Mouse (Mus musculus): ENCODE data around the gene Ugcg.
A peak's percentile ranks its signal among the peaks of the same experiment; 100 is the strongest.

Ugcg gene

DNA sequence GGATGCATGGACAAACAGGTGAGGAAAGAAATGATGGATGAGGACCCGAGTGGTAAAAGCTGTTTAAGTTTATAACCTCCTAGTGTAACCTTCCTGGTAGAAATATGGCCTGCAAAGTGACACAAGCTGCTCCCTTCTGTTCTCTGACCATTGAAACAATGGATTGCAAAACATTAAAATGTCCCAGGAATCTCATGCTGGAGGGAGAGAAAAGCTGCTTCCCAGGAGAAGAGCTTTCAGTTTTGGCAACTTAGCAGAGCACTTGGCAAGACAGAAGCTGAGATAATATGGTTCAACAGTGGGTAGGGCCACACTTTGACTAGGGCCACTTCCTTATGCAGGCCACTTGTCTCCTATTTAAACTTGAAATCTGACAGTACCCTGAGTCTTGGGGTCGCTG, 69.7 kb downstream of the Ugcg start:
- no peak for DNase-seq (ENCODE audit: low read depth)

DNA sequence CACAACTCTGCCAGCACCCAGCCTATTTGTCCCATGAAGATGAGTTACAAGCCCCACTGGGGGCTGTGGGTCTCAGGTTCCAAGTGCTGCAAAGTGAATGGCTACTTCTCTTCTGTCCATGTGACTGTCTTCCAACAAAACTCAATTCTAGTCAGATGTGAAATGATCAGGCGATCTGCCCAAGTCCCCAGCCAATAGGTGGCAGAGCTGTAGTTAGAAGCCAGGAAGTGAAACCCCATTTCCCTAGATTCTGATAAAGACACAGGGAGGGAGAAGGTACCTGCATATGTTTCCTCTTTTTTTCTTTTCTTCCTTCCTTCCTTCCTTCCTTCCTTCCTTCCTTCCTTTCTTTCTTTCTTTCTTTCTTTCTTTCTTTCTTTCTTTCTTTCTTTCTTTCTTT, 70.7 kb downstream of the Ugcg start:
- DNase-seq (ENCODE audit: low read depth) = peak; percentile 42

DNA sequence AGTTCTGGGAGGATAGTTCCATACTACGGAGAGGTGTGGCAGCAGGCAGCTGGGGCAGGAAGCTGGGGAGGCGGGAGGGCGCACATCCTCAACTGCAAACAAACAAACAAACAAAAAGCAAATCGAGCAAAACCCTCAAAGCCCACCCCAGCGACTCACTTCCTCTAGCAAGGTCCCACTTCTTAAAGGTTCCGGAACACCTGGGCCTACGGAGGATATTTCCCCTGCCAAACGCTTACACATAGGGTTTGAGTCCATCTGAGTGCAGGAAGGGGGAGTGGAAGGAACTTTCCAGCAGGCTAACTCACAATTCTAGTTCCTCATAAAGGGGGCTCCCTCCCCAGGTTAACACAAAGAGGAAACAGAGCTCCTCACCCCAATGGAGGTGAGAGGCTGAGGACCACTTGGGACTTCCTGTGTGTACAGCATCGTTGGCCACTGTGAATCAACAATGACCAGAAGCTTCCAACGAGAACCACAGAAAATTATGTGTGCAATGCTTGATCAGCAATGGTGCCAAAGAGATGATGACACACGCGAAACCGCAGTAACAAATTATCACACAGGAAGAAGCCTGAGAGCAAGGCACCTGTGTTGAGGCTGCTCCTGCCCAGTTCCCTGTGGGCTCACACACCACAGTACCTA, 71.9 kb downstream of the Ugcg start:
- DNase-seq (ENCODE audit: low read depth) = peak; percentile 89

DNA sequence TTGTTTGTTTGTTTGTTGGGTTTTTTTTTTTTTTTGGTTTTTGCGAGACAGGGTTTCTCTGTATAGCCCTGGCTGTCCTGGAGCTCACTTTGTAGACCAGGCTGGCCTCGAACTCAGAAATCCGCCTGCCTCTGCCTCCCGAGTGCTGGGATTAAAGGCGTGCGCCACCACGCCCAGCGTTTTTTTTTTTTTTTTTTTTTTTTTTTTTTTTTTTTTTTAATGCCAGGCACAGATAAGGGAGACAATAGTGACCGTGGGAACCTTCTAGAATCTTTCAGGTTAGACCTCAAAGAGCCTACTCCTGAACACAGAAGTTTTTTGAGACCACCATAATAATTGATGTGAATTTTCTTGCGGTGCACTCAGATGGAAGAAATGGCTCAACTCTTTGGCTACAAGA, 72.5 kb downstream of the Ugcg start:
- DNase-seq (ENCODE audit: low read depth) = peak; percentile 42

DNA sequence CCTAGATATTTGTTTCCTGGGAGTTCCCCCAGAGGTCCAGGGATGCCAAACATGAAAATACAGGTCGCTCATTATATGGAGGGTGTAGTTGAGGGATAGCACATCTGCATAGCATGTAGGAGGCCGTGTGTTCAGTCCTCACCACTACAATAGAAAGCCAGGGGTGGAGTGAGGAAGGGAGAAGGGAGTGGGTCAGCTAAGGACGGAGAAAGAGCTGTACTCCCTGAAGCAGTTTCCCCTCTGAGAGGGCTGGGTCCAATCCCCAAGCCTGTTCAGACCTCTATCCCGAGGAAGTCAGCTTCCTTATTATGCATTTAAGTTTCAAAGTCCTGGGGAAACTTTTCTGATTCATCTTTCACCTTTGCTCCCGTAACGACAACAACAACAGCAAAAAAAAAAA, 73.1 kb downstream of the Ugcg start:
- peak; percentile 44 for DNase-seq (ENCODE audit: low read depth)

DNA sequence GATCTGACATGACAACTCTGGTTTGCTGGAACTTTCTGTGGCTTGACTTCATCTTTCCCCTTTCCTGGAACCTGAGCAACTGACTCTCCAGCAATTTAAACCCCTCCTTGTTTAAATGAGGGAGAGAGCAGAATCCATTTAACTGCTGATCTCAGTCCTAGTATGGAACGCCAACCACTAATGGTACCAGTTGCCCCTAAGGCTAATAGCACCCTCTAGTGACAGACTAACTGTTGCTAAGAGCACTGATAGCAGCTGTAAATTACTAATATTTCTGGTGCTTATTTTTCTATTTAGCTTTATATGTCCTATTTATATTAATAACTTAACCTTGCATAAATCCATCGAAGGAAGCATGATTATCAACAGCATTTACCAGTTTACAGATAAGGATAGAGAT, 74.4 kb downstream of the Ugcg start:
- DNase-seq (ENCODE audit: low read depth) = no peak

DNA sequence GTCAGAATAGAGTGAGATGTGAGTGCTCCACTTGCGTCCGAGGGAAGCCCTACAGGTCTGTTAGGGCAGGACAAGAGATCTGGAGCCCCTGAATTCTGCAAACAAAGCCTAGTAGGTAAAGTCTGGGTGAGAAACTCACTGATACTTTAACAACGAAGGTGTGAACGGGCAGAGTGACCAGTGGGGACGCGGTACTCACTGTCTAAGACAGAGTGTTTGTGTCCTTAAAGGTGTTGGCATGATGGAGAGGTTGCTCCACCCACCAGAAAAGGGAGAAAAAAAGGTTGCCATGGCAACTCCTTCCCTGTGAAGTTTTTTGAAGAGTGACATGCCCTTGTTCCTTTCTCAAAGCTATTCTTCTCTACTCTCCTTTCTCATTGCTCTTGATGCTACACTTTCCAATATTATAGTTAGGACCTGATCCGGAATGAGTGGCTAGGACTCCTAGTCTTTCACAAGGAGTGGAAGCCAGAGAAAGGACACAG, 75.6 kb downstream of the Ugcg start:
- DNase-seq (ENCODE audit: low read depth) = peak; percentile 55

DNA sequence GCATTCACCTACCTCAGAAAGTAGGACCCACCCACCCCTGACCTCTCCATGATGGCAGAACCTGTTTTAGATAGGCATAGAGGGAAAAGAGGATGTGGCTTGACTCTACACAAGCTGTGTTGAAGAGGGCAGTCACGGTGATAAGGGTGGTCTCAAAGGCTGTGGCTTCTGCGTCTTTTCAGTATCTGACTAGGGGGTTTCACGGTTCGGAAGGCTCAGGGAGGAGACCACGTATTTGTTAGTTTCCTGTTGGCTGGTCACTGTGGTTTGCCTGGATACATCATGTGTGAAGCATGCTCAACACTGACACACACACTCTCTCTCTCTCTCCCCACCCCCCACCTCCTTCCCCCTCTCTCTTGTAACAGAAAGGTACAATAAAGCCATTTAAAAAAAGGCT, 76.1 kb downstream of the Ugcg start:
- DNase-seq (ENCODE audit: low read depth) = peak; percentile 74

DNA sequence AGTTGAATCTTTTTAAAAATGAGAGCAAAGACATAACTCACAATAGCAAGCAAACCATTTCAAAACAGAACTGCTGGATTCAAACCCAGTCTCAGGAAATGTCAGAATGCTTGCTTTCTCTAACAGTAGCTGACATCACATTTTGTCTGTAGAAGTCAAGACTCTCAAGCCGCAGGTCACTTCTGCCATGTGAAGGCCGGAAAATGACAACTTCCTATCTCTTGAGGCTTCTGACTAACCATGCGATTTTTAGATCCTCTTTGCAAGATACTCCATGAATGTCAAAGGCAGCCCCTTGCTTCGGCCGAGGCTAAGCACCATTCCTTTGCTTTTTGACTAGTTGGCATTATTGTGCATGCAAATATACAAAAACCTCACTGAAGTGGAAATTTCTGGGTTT, 76.6 kb downstream of the Ugcg start:
- peak; percentile 58 for DNase-seq (ENCODE audit: low read depth)

All from induced T-regulatory cell, adult 2 months (primary cell).